Mouse (Mus musculus) gastrocnemius, postnatal 4 days (tissue): ENCODE measurements around the gene Ubqln4. TPM values are rescaled to one million over a fixed set of nuclear protein-coding genes. Genes with fewer than 3 reads are reported as not detected.

Experiments used
- DNase-seq, 2 experiments: peaks; one replicate each; pipeline ENCODE4 v3.0.0; 2021 to 2022; ENCODE audit warnings: low spot score in 2 of 2, mixed read lengths in 2 of 2
- long read RNA-seq, 2 experiments: library from polyadenylated mRNA; stranded (forward); transcript quantifications; one replicate each; pipeline ENCODE4 v2.0.0; 2021
- total RNA-seq, 2 experiments: library from RNA; stranded (reverse); gene quantifications; 2 replicates each; pipeline ENCODE4 v1.2.3; 2021

Ubqln4 gene
- total RNA-seq = 10 to 100 TPM; 54.9 to 58.0 TPM
- long read RNA-seq, experiment 1, transcript Ubqln4-201 (11 exons, 3,330 nt) = major isoform, 93 of 121 reads
- long read RNA-seq, experiment 1, partial matches to known transcripts = 16 of 121 reads
- long read RNA-seq, experiment 1, other reads (novel, unspliced or antisense) = 12 of 121 reads
- long read RNA-seq, experiment 2, transcript Ubqln4-201 (11 exons, 3,330 nt) = major isoform, 134 of 179 reads
- long read RNA-seq, experiment 2, partial matches to known transcripts = 29 of 179 reads
- long read RNA-seq, experiment 2, other reads (novel, unspliced or antisense) = 16 of 179 reads

DNA sequence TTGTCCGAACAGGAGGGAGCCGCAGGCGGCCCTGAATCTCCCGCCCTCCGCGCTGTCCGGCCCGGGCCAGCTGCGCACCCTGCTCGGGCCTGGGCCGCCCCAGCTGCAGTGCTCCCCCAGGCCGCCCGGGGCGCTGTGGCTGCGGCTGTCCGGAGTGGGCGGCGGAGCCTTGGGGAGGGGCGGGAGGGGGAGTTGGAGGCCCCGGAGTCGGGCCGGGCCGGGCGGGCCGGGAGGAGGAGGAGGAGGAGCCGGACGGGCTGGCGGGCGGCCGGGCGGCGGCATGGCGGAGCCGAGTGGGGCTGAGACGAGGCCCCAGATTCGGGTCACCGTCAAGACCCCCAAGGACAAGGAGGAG, at the start of gene Ubqln4:
TSS of gene Ubqln4 (plus strand) at position 234 of the 355 bp plus-strand sequence.
- peak; percentile 93 to 94 for DNase-seq

- DNase-seq = no peak
Measured at GRCm38 (mm10) chr3:88503881-88504746, 49.4 kb upstream of the Ubqln4 start.

DNA sequence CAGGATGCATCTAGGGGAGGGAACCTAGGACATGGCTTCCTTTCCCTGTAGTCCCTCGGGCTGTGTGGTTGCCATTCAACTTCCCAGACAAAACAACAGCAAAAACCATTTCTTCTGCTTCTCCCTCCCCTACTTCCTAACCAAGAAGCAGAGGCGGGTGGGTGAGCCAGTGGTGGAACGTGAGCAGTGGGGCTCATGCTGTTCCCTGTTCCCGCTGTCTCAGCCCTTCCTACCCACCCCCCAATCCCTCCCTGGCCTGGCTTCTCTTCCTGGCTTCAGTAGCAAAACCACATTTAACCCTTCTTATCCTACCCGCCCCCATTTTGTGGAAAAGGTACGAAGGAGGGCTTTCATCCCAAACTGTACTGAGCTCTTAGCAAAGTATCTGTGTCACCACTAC, 48.5 kb upstream of the Ubqln4 start:
- DNase-seq = no peak

GRCm38 (mm10) chr3:88505765-88506164, 47.8 kb upstream of the Ubqln4 start:
- DNase-seq = no peak

- no peak for DNase-seq
Measured at GRCm38 (mm10) chr3:88509250-88509649, 44.3 kb upstream of the Ubqln4 start.

DNA sequence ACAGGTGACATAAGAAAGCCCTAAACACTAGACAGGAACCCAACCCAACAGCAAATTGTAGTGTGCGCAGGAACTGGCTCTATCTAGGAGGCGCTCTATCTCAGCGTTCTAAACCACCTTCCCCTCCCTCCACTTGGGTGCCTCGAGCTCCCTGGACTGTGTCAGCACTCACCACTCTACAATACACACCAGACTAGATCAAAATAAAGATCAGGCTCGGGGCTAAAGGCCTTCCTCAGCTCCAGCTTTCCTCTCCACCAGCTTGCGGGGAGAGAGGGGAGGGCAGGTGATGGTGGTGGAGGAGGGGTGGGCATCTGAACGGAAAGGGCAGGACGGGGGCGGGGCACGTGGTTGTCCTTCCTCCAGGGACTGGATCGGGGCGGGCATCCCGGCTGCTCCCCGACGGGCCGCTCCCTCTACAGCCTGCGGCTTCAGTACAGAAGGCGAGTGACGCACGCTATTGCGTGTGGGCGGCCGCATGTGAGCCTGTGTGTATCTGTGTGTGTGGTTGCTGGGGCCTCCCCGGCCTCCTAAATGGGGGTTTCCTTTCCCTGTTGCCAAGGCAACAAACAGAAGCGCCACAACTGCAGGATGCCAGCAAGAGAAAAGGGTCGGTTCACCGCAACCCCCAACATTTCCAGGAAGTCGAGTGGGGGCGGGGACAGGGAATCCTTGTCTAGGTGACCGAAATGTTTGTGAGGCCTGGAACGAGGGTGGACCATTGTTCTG, 43.7 kb upstream of the Ubqln4 start, which contains the start of gene Lmna:
TSS of gene Lmna (minus strand) at position 265 of the 729 bp plus-strand sequence.
- DNase-seq = peak; percentile 87 to 92

- DNase-seq = no peak
Measured at GRCm38 (mm10) chr3:88510421-88511289, 42.9 kb upstream of the Ubqln4 start.

DNA sequence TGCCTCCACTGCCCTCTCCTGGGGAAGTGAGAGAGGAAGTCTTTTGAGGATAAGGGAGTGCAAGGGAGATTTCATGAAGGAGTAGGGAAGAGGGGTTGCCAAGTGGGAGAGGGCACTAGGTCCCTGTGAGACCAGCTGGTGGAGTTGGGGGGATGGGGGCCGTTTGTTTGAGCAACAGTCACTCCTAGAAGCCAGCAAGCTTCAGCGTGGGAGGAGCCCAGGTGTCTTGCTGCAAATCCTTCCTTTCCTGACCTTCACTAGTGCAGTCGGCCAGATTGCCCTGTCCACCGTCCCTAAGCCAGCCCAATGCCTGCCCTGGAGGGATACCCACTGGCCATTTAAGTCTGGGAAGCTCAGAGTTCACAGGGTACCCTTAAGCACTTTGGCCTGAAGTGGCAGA, 42.0 kb upstream of the Ubqln4 start:
- no peak for DNase-seq

DNA sequence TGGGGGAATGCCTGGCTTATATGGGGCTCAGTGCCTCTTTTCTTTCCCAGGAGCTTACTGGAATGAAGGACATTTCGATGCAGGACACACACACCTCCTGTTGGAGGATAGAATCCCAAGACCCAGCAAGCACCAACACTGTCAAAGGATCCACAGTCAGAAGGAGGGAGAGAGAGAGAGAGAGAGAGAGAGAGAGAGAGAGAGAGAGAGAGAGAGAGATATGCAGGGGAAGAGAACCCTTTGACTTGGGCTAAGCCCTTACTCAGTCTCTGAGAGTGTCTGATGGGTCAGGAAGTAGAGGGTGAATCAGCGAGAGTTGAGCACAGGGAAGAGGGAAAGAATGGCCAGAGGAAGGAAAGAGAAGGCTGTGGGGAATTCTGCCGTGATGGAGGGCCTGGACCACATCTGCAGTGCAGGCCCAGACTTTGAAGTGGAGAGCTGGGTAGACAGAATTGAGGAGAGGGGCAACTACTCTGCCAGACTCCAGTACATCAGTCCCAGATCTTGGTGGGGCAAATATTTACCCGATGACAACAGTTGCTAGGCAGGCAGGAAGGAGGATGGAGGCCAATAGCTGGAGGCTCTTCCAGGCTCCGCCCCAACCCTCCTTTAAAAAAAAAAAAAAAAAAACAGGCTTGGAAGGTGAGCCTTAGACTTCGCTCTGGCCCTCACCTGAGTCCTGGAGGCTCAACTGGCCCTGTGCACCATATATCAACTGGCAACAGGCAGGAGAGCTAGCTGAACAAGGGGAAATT, 41.2 kb upstream of the Ubqln4 start:
- DNase-seq = peak in 1 of 2 experiments; percentile 14

DNA sequence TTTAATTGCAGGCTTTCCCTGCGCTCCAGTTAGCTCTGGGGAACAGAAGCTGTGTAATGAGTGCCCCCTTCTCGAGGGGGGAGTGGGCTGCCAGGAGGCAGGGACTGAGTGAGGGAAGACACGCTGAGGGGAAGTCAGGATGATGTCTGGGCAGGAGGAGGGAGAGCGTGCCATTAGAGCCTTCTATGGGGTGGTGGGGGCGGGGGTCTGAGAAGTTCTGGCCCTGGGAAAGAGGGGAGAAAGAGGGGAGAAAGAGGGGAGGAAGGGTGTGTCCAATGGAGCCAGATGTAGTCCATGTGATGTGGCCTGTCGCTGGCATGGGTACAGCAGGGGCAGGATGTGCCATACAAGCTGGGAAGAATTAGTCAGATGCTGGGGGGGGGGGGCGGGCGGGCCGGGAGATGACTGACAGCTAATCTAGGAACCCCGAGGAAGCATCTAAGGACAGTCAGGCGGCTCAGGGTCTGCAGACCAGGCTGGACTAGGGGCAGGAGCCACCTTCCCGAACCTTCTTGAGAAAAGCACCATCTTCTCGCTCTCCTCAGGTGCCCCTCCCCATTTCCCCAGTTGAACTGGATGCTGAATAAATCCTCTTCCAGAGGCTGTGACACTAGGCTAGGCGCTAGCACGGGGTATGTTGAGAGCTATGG, 40.5 kb upstream of the Ubqln4 start:
- DNase-seq = peak in 1 of 2 experiments; percentile 44

- DNase-seq = peak in 1 of 2 experiments; percentile 12
Measured at GRCm38 (mm10) chr3:88513546-88514115, 39.9 kb upstream of the Ubqln4 start.

GRCm38 (mm10) chr3:88514231-88515094, 39.1 kb upstream of the Ubqln4 start:
- DNase-seq = peak; percentile 16 to 26

DNA sequence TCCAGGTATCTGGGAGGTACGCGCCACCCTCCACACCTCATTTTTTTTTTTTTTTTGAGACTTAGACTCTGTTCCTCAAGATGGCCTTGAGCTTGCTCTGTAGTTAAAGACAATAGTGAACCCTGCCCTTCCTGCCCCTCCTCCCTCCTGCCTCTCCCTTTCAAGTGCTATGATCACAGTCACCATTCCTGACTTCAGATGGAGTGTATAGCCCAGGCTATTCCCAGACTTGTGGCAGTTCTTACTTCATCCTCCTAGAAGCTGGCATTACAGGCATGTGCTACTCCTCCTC, 38.5 kb upstream of the Ubqln4 start:
- DNase-seq = no peak

GRCm38 (mm10) chr3:88516407-88516806, 37.2 kb upstream of the Ubqln4 start:
- DNase-seq = no peak

DNA sequence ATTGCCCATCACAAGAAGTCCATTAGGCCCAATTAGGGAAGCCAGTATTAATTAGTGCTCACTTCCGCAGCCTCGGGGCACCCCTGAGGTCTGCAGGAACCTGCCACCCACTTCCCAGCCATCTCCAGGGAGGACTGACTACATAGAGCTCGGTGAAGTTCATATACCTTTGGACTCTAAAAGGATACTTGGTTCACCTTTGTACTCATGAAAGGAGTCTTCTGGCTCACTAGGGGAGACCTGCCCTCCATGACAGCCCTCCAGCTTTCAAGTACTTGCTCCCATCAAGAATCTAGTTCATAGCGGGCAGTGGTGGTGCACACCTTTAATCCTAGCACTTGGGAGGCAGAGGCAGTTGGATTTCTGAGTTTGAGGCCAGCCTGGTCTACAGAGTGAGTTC, 35.1 kb upstream of the Ubqln4 start:
- no peak for DNase-seq

GRCm38 (mm10) chr3:88520078-88520477, 33.5 kb upstream of the Ubqln4 start:
- no peak for DNase-seq

DNA sequence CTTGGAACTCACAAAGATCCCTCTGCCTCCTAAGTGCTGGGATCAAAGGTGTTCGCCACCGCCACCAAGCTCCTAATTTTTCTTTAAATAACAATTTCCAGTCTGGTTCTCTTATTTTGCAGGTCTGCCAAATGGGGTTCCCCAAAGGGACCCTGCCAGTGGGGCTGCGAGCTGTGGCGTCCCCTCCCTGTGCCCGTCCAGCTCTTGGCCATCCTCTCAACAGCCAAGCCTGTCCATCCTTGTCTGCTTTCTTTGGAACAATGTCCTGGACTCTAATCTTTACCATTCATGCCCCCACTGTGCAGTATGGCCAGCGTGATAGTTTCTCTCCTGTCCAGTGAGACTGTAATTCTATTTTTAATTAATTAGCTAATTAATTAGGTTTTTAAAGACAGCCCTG, 32.4 kb upstream of the Ubqln4 start:
- no peak for DNase-seq

DNA sequence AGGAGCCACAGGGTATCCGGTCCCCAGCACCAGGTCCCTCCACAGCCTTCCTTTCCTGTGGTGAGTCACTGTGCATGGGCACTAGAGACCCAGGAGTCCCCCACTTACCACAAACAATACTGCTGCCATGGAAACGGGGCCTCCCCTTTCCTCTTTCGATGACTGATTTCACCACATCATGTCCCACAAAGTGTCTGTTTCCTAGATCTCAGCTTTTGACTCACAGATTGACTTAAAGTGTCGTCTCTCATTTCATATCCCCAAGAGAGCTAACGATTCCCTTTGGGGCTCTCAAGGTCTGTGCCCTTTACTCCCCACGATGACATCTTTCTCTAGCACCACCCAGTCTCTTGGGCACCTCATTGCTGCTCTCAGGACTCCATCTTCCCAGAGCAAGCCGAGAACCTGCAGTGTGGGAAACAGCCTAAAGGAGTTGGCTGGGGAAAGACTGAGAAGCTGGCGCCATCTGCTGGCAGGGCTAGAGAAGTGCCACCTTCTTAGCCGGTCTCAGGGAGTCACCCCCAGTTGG, 31.7 kb upstream of the Ubqln4 start:
- peak in 1 of 2 experiments; percentile 71 for DNase-seq
